Mouse (Mus musculus) stomach, postnatal 0 days (tissue): ENCODE results near the gene Cul9.

ENCODE experiments used
- CTCF ChIP-seq: IDR thresholded peaks from 2 replicates; pipeline ENCODE4 v1.5.1; 2016; ENCODE audit warnings: antibody characterized with exemption, low read depth, mild to moderate bottlenecking, moderate library complexity
- EP300 ChIP-seq: optimal IDR thresholded peaks from 2 replicates; pipeline ENCODE3; 2016; ENCODE audit warnings: antibody characterized with exemption

DNA sequence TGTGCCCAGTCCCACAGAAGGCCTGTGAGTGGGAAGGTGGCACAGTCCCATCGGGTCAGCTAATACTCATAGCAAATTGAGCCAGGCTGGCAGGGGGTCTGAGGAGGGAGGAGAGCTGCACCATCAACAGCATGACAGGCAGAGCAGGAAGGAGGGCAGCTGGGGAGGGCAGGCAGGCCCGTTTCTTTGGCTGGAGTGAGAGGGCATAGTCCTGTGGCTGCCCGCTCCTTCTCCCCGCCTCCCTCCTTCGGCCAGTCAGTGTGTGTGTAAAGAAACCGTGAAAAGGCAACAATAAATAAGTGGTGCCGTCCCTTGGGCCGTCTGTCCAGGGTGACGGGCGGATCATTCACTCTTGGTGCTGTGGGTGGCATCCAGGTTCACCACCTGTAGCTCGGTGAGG is 2.6 kb upstream of the Cul9 start:
- no peak for TF ChIP-seq CTCF
- no peak for TF ChIP-seq EP300
